Mouse (Mus musculus): Measurements from ENCODE around the gene Asic2.

Asic2 gene

GRCm38 (mm10) chr11:81714801-81715200 is 253.5 kb downstream of the Asic2 start:
- DNase-seq, result no peak

GRCm38 (mm10) chr11:81706996-81707395 is 261.3 kb downstream of the Asic2 start:
- no peak for DNase-seq

- no peak for DNase-seq
These were observed 270.2 kb downstream of the Asic2 start for GRCm38 (mm10) chr11:81698008-81698407.

GRCm38 (mm10) chr11:81695501-81695900 is 272.8 kb downstream of the Asic2 start:
- no peak for DNase-seq

- DNase-seq, result no peak
These were observed 287.7 kb downstream of the Asic2 start for GRCm38 (mm10) chr11:81680511-81680910.

- no peak for DNase-seq
These were observed 296.5 kb downstream of the Asic2 start for GRCm38 (mm10) chr11:81671724-81672123.

GRCm38 (mm10) chr11:81670436-81670835 is 297.8 kb downstream of the Asic2 start:
- no peak for DNase-seq

- DNase-seq, result no peak
These were observed 309.4 kb downstream of the Asic2 start for GRCm38 (mm10) chr11:81658850-81659249.

GRCm38 (mm10) chr11:81657121-81657520 is 311.1 kb downstream of the Asic2 start:
- DNase-seq, result no peak

- no peak for DNase-seq
These were observed 320.4 kb downstream of the Asic2 start for GRCm38 (mm10) chr11:81647828-81648227.

- DNase-seq, result no peak
These were observed 322.7 kb downstream of the Asic2 start for GRCm38 (mm10) chr11:81645549-81645948.

GRCm38 (mm10) chr11:81636356-81636755 is 331.9 kb downstream of the Asic2 start:
- DNase-seq, result no peak

GRCm38 (mm10) chr11:81634360-81635350 is 333.6 kb downstream of the Asic2 start:
- peak; percentile 43 to 60 for DNase-seq

- DNase-seq, result no peak
These were observed 343.1 kb downstream of the Asic2 start for GRCm38 (mm10) chr11:81625199-81625598.

GRCm38 (mm10) chr11:81620516-81620915 is 347.7 kb downstream of the Asic2 start:
- no peak for DNase-seq

- no peak for DNase-seq
These were observed 351.8 kb downstream of the Asic2 start for GRCm38 (mm10) chr11:81616437-81616836.

GRCm38 (mm10) chr11:81613869-81614620 is 354.2 kb downstream of the Asic2 start:
- no peak for DNase-seq

- DNase-seq, result peak; percentile 68 to 89
These were observed 355.3 kb downstream of the Asic2 start for GRCm38 (mm10) chr11:81612798-81613540.

GRCm38 (mm10) chr11:81611948-81612797 is 356.1 kb downstream of the Asic2 start:
- DNase-seq, result peak in 1 of 2 experiments; percentile 8

GRCm38 (mm10) chr11:81610506-81610905 is 357.8 kb downstream of the Asic2 start:
- DNase-seq, result no peak

- DNase-seq, result no peak
These were observed 365.3 kb downstream of the Asic2 start for GRCm38 (mm10) chr11:81602971-81603370.

GRCm38 (mm10) chr11:81601736-81602135 is 366.5 kb downstream of the Asic2 start:
- no peak for DNase-seq

Data from kidney, postnatal 25 days (tissue).